Mouse (Mus musculus) myocyte (in vitro differentiated cells): ENCODE measurements at regions not wholly inside any gene's neighbourhood (a gene's known extent, or its start where the extent isn't known, plus 50 kb on each side); places are given as distances from the start of the nearest gene placed in this dataset.

Experiments
- CEBPB ChIP-seq: IDR thresholded peaks from 2 replicates; pipeline ENCODE4 v1.6.1; 2011; ENCODE audit warnings: mild to moderate bottlenecking, moderate library complexity; ENCODE audit not compliant: poor library complexity, insufficient read depth, severe bottlenecking
- MAX ChIP-seq: IDR thresholded peaks from one replicate; pipeline ENCODE4 v1.6.1; 2011; ENCODE audit warnings: low read depth, mild to moderate bottlenecking, control low read depth
- MYOD1 ChIP-seq, 3 experiments: IDR thresholded peaks; one replicate each; pipeline ENCODE4 v1.6.1; 2011; ENCODE audit warnings: control low read depth in 2 of 3, low read depth in 2 of 3, mild to moderate bottlenecking in 2 of 3, moderate library complexity in 1 of 3; ENCODE audit not compliant: insufficient read length in 2 of 3, control insufficient read depth in 1 of 3
- POLR2A ChIP-seq: IDR thresholded peaks from one replicate; pipeline ENCODE4 v1.6.1; 2011; ENCODE audit warnings: low read depth, mild to moderate bottlenecking, control low read depth, moderate library complexity; ENCODE audit not compliant: insufficient read length
- POLR2AphosphoS2 ChIP-seq: IDR thresholded peaks from one replicate; pipeline ENCODE4 v1.6.1; 2011; ENCODE audit warnings: low read depth, control low read depth; ENCODE audit not compliant: insufficient read length
- SRF ChIP-seq: IDR thresholded peaks from one replicate; pipeline ENCODE4 v1.6.1; 2011; ENCODE audit warnings: low read depth; ENCODE audit not compliant: control insufficient read depth, insufficient read length
- USF1 ChIP-seq: IDR thresholded peaks from one replicate; pipeline ENCODE4 v1.6.1; 2011; ENCODE audit warnings: low read depth, mild to moderate bottlenecking, control low read depth, moderate library complexity

GRCm38 (mm10) chr3:144039498-144039897 is 165.5 kb downstream of the Lmo4 start:
- TF ChIP-seq MYOD1 (IDR thresholded peaks at IDR 0.05; ENCODE audit: control insufficient read depth in 1 of 3, insufficient read length in 2 of 3, low read depth in 2 of 3) (no peak), MAX (no peak), SRF (no peak), USF1 (no peak), POLR2A (no peak), POLR2AphosphoS2 (no peak), CEBPB (no peak)
